In genomic region chr4:145002733-145003132, GRCm38 (mm10) we compare ENCODE assay signal across 24 mouse cellular contexts.
"Had no signal": no experiment of that assay in that cellular context is flagged by ENCODE, and none has a peak within 500 bp of the region (broad histone marks: within the 10 kb centered on the region; RNA-seq: fewer than 3 reads in every experiment).

No protein-coding gene starts in this region.

- H3K4me3 ChIP-seq: intestine, embryonic 15.5 days; limb, embryonic 13.5 days; liver, embryonic 12.5 days; liver, embryonic 15.5 days; midbrain, embryonic 13.5 days; myocyte; neural tube, embryonic 13.5 days had no signal

- H3K27me3 ChIP-seq: intestine, embryonic 15.5 days; limb, embryonic 13.5 days; liver, embryonic 12.5 days; liver, embryonic 15.5 days; midbrain, embryonic 13.5 days; neural tube, embryonic 13.5 days had no signal

- H3K27ac ChIP-seq: intestine, embryonic 15.5 days; limb, embryonic 13.5 days; liver, embryonic 12.5 days; liver, embryonic 15.5 days; midbrain, embryonic 13.5 days; neural tube, embryonic 13.5 days; stomach, postnatal 0 days had no signal

- H3K36me3 ChIP-seq: intestine, embryonic 15.5 days; neural tube, embryonic 13.5 days had no signal

- H3K9me3 ChIP-seq: intestine, embryonic 15.5 days; limb, embryonic 13.5 days; liver, embryonic 12.5 days; liver, embryonic 15.5 days; midbrain, embryonic 13.5 days; neural tube, embryonic 13.5 days had no signal

- H3K4me2 ChIP-seq: intestine, embryonic 15.5 days; limb, embryonic 13.5 days; liver, embryonic 12.5 days; liver, embryonic 15.5 days; midbrain, embryonic 13.5 days; neural tube, embryonic 13.5 days had no signal

- H3K9ac ChIP-seq: intestine, embryonic 15.5 days; limb, embryonic 13.5 days; liver, embryonic 12.5 days; liver, embryonic 15.5 days; midbrain, embryonic 13.5 days; neural tube, embryonic 13.5 days had no signal

- ATAC-seq: intestine, embryonic 15.5 days; liver, embryonic 12.5 days; midbrain, embryonic 13.5 days; midbrain, embryonic 16.5 days had no signal

- DNase-seq: kidney, adult 11 months; kidney, adult 8-10 months; kidney, postnatal 14 days; kidney, postnatal 4 days; left cerebral cortex, postnatal 4 days; liver; lung, adult 2 months; lung, postnatal 14 days; lung, postnatal 4 days; right cerebral cortex, adult 18-20 months; right cerebral cortex, postnatal 14 days; right cerebral cortex, postnatal 4 days; thymus, adult 2 months; thymus, postnatal 14 days; thymus, postnatal 4 days had no signal
